Mouse (Mus musculus): ENCODE data around the gene Sez6l. TPM values are rescaled to one million over a fixed set of nuclear protein-coding genes. Genes with fewer than 3 reads are reported as not detected.

Gene Sez6l
- total and polyA plus RNA-seq, 3 experiments: not detected

DNA sequence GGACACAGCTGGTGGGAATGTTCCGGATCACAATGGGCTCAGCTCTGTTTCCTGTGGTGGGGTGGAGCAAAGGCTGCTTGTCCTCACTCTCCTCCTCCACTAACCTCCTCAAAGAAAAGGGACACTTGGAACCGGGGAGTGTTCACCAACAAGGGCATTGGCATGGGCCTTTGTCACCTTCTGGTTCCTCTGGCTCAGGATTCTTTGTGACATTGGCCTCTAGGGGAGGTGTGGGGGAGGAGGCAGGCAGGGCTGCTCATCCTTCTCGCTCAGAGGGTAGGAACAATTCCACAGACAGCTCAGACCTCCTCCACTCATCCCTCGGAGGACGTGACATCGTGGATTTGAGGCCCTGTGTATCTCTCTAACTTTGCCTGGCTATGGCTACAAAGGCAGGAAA lies 30.2 kb downstream of the Sez6l start:
- DNase-seq (ENCODE audit: extremely low read depth): no peak
- dilution Hi-C loops (cut with MboI; ENCODE audit: extremely low pct_ligation_motif_present, extremely low pct_unique_long_range_greater_than_20kb, low sequenced_read_pairs): no loop called here
- Histone ChIP-seq H3K9me3 (replicated peaks; ENCODE audit: low read length) (peaks cover 90% of the 10 kb centered on the region), H3K4me1 (ENCODE audit: control insufficient read depth in 1 of 2, insufficient read depth in 2 of 2) (no peaks in the 10 kb centered on the region), H3K9ac (ENCODE audit: insufficient read depth, low read depth) (no peak overlapping the region), H3K4me3 (replicated peaks in 1 of 3; ENCODE audit: low read depth in 2 of 3, low read length in 2 of 3, poor library complexity in 1 of 3) (no peak overlapping the region), H3K4me2 (ENCODE audit: insufficient read depth, low read depth, poor library complexity, severe bottlenecking) (no peak overlapping the region), H3K27me3 (replicated peaks) (no peaks in the 10 kb centered on the region), H3K36me3 (replicated peaks in 1 of 2; ENCODE audit: control insufficient read depth in 1 of 2, insufficient read depth in 1 of 2, low read length in 1 of 2) (no peaks in the 10 kb centered on the region), H3K79me2 (replicated peaks; ENCODE audit: control insufficient read depth, extremely low read depth, insufficient read depth, poor library complexity, severe bottlenecking) (no peaks in the 10 kb centered on the region), H3K27ac (ENCODE audit: insufficient read depth, low read depth) (no peak overlapping the region)
- no peak for TF ChIP-seq CHD1 (IDR thresholded peaks at IDR 0.05; ENCODE audit: low read depth, low read length)
- in situ Hi-C loops (cut with MboI; ENCODE audit: low pct_ligation_motif_present, low pct_unique_long_range_greater_than_20kb, low sequenced_read_pairs): no loop called here

DNA sequence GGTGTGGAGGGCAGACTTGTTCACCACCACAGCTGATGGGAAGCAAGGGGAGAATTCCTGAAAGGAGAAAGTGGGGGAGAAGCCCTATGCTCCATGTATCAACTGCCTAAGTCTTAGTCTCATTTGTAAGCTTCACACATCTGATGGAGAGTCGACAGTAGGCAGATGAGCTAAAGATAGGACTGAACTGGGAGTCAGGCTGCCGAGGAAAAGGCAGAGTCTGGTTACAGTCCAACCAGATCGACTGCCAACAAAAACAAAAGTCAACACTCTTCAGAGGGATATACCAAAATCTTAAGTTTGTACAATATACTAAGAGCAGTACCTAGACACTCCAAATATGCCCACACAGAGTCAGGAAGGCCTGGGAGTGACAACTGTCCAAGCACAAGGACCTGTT lies 38.7 kb downstream of the Sez6l start:
- TF ChIP-seq BHLHE40 (IDR thresholded peaks at IDR 0.05; ENCODE audit: low read depth, low read length): no peak
- TF ChIP-seq JUND (conservative IDR thresholded peaks at IDR 0.05; ENCODE audit: low read depth, low read length): no peak
- no peak for TF ChIP-seq TBP (conservative IDR thresholded peaks at IDR 0.05; ENCODE audit: low read depth, low read length)
- no peak for TF ChIP-seq NELFE (IDR thresholded peaks at IDR 0.05; ENCODE audit: low read depth, low read length)
- no peak for TF ChIP-seq ELF1 (IDR thresholded peaks at IDR 0.05; ENCODE audit: low read depth, low read length)
- TF ChIP-seq NRF1 (IDR thresholded peaks at IDR 0.05; ENCODE audit: low read depth, low read length): no peak
- no peak for TF ChIP-seq KAT2A (IDR thresholded peaks at IDR 0.05; ENCODE audit: insufficient replicate concordance, low read length)
- no peak for TF ChIP-seq POLR2AphosphoS2 (IDR thresholded peaks at IDR 0.05; ENCODE audit: low read depth, low read length)
- no peak for TF ChIP-seq MAFK (IDR thresholded peaks at IDR 0.05; ENCODE audit: insufficient replicate concordance, low read length)
- TF ChIP-seq IRF4 (IDR thresholded peaks at IDR 0.05; ENCODE audit: low read depth, low read length): no peak
- no peak for TF ChIP-seq UBTF (IDR thresholded peaks at IDR 0.05; ENCODE audit: low read depth, low read length)
- TF ChIP-seq CTCF (conservative IDR thresholded peaks at IDR 0.05 in 1 of 2, IDR thresholded peaks at IDR 0.05 in 1 of 2; ENCODE audit: low read depth in 2 of 2, low read length in 2 of 2): no peak
- TF ChIP-seq MAX (IDR thresholded peaks at IDR 0.05; ENCODE audit: low read length): no peak
- TF ChIP-seq EP300 (IDR thresholded peaks at IDR 0.05; ENCODE audit: low read length): no peak
- TF ChIP-seq RCOR1 (conservative IDR thresholded peaks at IDR 0.05; ENCODE audit: low read depth, low read length): no peak
- no peak for TF ChIP-seq MAZ (IDR thresholded peaks at IDR 0.05; ENCODE audit: low read depth, low read length)
- no peak for TF ChIP-seq SIN3A (IDR thresholded peaks at IDR 0.05; ENCODE audit: low read length)
- no peak for TF ChIP-seq TCF12 (IDR thresholded peaks at IDR 0.05; ENCODE audit: low read depth, low read length)
- TF ChIP-seq MXI1 (IDR thresholded peaks at IDR 0.05; ENCODE audit: low read depth, low read length): no peak
- dilution Hi-C loops (cut with MboI; ENCODE audit: extremely low pct_ligation_motif_present, extremely low pct_unique_long_range_greater_than_20kb, low sequenced_read_pairs): no loop called here
- H3K27ac ChIP-seq (ENCODE audit: insufficient read depth, low read depth): no peak overlapping the region
- no peak overlapping the region for H3K4me2 ChIP-seq (ENCODE audit: insufficient read depth, low read depth, poor library complexity, severe bottlenecking)
- no peak for DNase-seq (ENCODE audit: extremely low read depth)
- H3K79me2 ChIP-seq (replicated peaks; ENCODE audit: control insufficient read depth, extremely low read depth, insufficient read depth, poor library complexity, severe bottlenecking): no peaks in the 10 kb centered on the region
- no peaks in the 10 kb centered on the region for H3K4me1 ChIP-seq (ENCODE audit: control insufficient read depth in 1 of 2, insufficient read depth in 2 of 2)
- in situ Hi-C loops (cut with MboI; ENCODE audit: low pct_ligation_motif_present, low pct_unique_long_range_greater_than_20kb, low sequenced_read_pairs): no loop called here
- H3K36me3 ChIP-seq (replicated peaks in 1 of 2; ENCODE audit: control insufficient read depth in 1 of 2, insufficient read depth in 1 of 2, low read length in 1 of 2): no peaks in the 10 kb centered on the region
- H3K9ac ChIP-seq (ENCODE audit: insufficient read depth, low read depth): no peak overlapping the region
- H3K27me3 ChIP-seq (replicated peaks): no peaks in the 10 kb centered on the region
- peaks cover 77% of the 10 kb centered on the region for H3K9me3 ChIP-seq (replicated peaks; ENCODE audit: low read length)
- no peak overlapping the region for H3K4me3 ChIP-seq (replicated peaks in 1 of 3; ENCODE audit: low read depth in 2 of 3, low read length in 2 of 3, poor library complexity in 1 of 3)
